Mouse (Mus musculus): Measurements from ENCODE around the gene Kng1.
"Not testable (repeated sequence)": the region's sequence is repeated elsewhere in the genome, so short reads cannot be mapped to it uniquely, and the experiment has no call there.

DNA sequence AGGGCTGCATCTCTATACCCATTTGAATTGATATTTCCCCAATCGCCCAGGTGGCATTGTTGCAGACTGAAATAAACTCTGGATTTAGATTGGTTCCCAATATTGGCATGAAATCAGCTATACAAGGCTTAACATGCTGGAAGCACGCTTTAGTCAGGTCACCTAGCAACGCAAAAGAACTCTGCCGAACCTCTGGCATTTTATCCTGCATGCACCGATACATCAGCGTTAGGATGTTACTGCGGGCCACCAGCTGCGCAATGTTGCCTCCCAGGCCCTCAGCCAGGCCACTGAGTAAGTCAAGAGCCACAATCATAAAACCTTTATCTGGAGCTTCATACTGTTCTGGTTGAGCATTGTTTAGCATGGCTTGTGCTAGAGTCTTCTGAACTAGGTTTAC is 43.0 kb upstream of the Kng1 start:
- TF ChIP-seq POLR2A (IDR thresholded peaks at IDR 0.05; ENCODE audit: insufficient read length, low read depth); POLR2AphosphoS2 (IDR thresholded peaks at IDR 0.05; ENCODE audit: insufficient read length, low read depth); REST (IDR thresholded peaks at IDR 0.05; ENCODE audit: insufficient read depth, insufficient read length); MYOD1 (IDR thresholded peaks at IDR 0.05; ENCODE audit: control insufficient read depth in 1 of 3, insufficient read length in 2 of 3, low read depth in 2 of 3); E2F4 (IDR thresholded peaks at IDR 0.05; ENCODE audit: insufficient read depth); SRF (IDR thresholded peaks at IDR 0.05; ENCODE audit: control insufficient read depth, insufficient read length, low read depth); MAX (IDR thresholded peaks at IDR 0.05; ENCODE audit: low read depth); TCF3 (IDR thresholded peaks at IDR 0.05; ENCODE audit: insufficient read length, low read depth); USF1 (IDR thresholded peaks at IDR 0.05; ENCODE audit: low read depth); TCF12 (IDR thresholded peaks at IDR 0.05; ENCODE audit: insufficient read depth, poor library complexity, severe bottlenecking): not testable (repeated sequence)
